Mouse (Mus musculus): ENCODE measurements at regions not wholly inside any gene's neighbourhood (a gene's known extent, or its start where the extent isn't known, plus 50 kb on each side); places are given as distances from the start of the nearest gene placed in this dataset.

- TF ChIP-seq CTCF (IDR thresholded peaks at IDR 0.05) (no peak), EP300 (IDR thresholded peaks at IDR 0.05) (no peak)
These were observed 105.9 kb upstream of the Prl start for GRCm38 (mm10) chr13:26951461-26951860.

Measured in lung, postnatal 0 days (tissue).